Mouse (Mus musculus) stomach, postnatal 0 days (tissue): ENCODE data around the gene Usp50.

Experiments used
- CTCF ChIP-seq: IDR thresholded peaks from 2 replicates; pipeline ENCODE4 v1.5.1; 2016; ENCODE audit warnings: antibody characterized with exemption, low read depth, mild to moderate bottlenecking, moderate library complexity
- EP300 ChIP-seq: optimal IDR thresholded peaks from 2 replicates; pipeline ENCODE3; 2016; ENCODE audit warnings: antibody characterized with exemption

GRCm38 (mm10) chr2:126801980-126802379, 18.7 kb upstream of the Usp50 start:
- TF ChIP-seq EP300 (no peak), CTCF (no peak)
